Mouse (Mus musculus) CH12.LX (cell line): Measurements from ENCODE around the gene Cwh43. TPM values are rescaled to one million over a fixed set of nuclear protein-coding genes. Genes with fewer than 3 reads are reported as not detected.

Source experiments
- DNase-seq: peaks from one replicate; pipeline ENCODE4 v3.0.0-alpha.2; 2013; ENCODE audit errors: extremely low read depth
- H3K27ac ChIP-seq: 2 replicates; pipeline ENCODE4 v1.5.1; 2012; ENCODE audit warnings: low read depth, mild to moderate bottlenecking, control low read depth, moderate library complexity; ENCODE audit not compliant: insufficient read depth
- H3K27me3 ChIP-seq: replicated peaks from 2 replicates; pipeline ENCODE3; 2012; ENCODE audit warnings: inconsistent platforms
- H3K36me3 ChIP-seq, 2 experiments: replicated peaks in 1 of 2; 2 replicates each; pipeline versions ENCODE3 to v1.6.1; 2012; ENCODE audit warnings: inconsistent platforms in 1 of 2, low read length in 1 of 2, mild to moderate bottlenecking in 1 of 2, mixed read lengths in 1 of 2, moderate library complexity in 1 of 2; ENCODE audit not compliant: control insufficient read depth in 1 of 2, insufficient read depth in 1 of 2
- H3K4me1 ChIP-seq, 2 experiments: 2 replicates each; pipeline ENCODE4 v1.6.1; 2012; ENCODE audit warnings: inconsistent platforms in 1 of 2, moderate library complexity in 1 of 2; ENCODE audit not compliant: insufficient read depth in 2 of 2, control insufficient read depth in 1 of 2
- H3K4me2 ChIP-seq: 2 replicates; pipeline ENCODE4 v1.6.1; 2012; ENCODE audit warnings: low read depth, mild to moderate bottlenecking, control low read depth; ENCODE audit not compliant: poor library complexity, insufficient read depth, severe bottlenecking
- H3K4me3 ChIP-seq, 3 experiments: fragments of 150-350 bp in 1 of 3; sonication (generic) in 1 of 3; replicated peaks in 1 of 3; 2 replicates each; pipeline versions ENCODE3 to v1.5.1; 2011 to 2012; ENCODE audit warnings: low read depth in 2 of 3, low read length in 2 of 3, mild to moderate bottlenecking in 2 of 3, moderate library complexity in 2 of 3, control low read depth in 1 of 3, improper control_type of control experiment in 1 of 3, inconsistent platforms in 1 of 3, mixed read lengths in 1 of 3; ENCODE audit not compliant: poor library complexity in 1 of 3
- H3K79me2 ChIP-seq: replicated peaks from 2 replicates; pipeline ENCODE4 v1.6.1; 2012; ENCODE audit warnings: mild to moderate bottlenecking, moderate library complexity; ENCODE audit not compliant: control insufficient read depth, poor library complexity, insufficient read depth, severe bottlenecking; ENCODE audit errors: extremely low read depth
- H3K9ac ChIP-seq: 2 replicates; pipeline ENCODE4 v1.6.1; 2012; ENCODE audit warnings: low read depth, mild to moderate bottlenecking, control low read depth, moderate library complexity; ENCODE audit not compliant: insufficient read depth
- H3K9me3 ChIP-seq: replicated peaks from 2 replicates; pipeline ENCODE3; 2012; ENCODE audit warnings: low read length, inconsistent platforms, mixed read lengths
- CTCF ChIP-seq, 2 experiments: IDR thresholded peaks in 1 of 2; conservative IDR thresholded peaks in 1 of 2; 2 replicates each; pipeline ENCODE4 v1.5.1; 2011 to 2012; ENCODE audit warnings: low read depth in 2 of 2, low read length in 2 of 2, improper control_type of control experiment in 1 of 2, inconsistent platforms in 1 of 2, mild to moderate bottlenecking in 1 of 2, moderate library complexity in 1 of 2
- E2F4 ChIP-seq: IDR thresholded peaks from 2 replicates; pipeline ENCODE4 v1.6.1; 2011; ENCODE audit warnings: low read depth, low read length, improper control_type of control experiment; ENCODE audit not compliant: insufficient replicate concordance
- ELF1 ChIP-seq: IDR thresholded peaks from 2 replicates; pipeline ENCODE4 v1.6.1; 2014; ENCODE audit warnings: low read depth, mild to moderate bottlenecking, inconsistent platforms, low read length, improper control_type of control experiment
- ETS1 ChIP-seq: conservative IDR thresholded peaks from 2 replicates; pipeline ENCODE4 v1.6.1; 2012; ENCODE audit warnings: low read depth, mild to moderate bottlenecking, inconsistent platforms, low read length, improper control_type of control experiment, moderate library complexity
- GABPA ChIP-seq: IDR thresholded peaks from 2 replicates; pipeline ENCODE4 v1.6.1; 2012; ENCODE audit warnings: low read depth, low read length, improper control_type of control experiment, inconsistent platforms; ENCODE audit not compliant: insufficient replicate concordance
- IRF4 ChIP-seq: IDR thresholded peaks from 2 replicates; pipeline ENCODE4 v1.6.1; 2014; ENCODE audit warnings: low read depth, mild to moderate bottlenecking, inconsistent platforms, low read length, improper control_type of control experiment
- MAZ ChIP-seq: IDR thresholded peaks from 2 replicates; pipeline ENCODE4 v1.6.1; 2012; ENCODE audit warnings: low read depth, mild to moderate bottlenecking, inconsistent platforms, low read length, improper control_type of control experiment, moderate library complexity
- MEF2A ChIP-seq: IDR thresholded peaks from 2 replicates; pipeline ENCODE4 v1.6.1; 2014; ENCODE audit warnings: low read depth, mild to moderate bottlenecking, inconsistent platforms, low read length, improper control_type of control experiment, borderline replicate concordance
- MXI1 ChIP-seq: IDR thresholded peaks from 2 replicates; pipeline ENCODE4 v1.6.1; 2011; ENCODE audit warnings: mild to moderate bottlenecking, low read depth, low read length, improper control_type of control experiment
- MYC ChIP-seq: IDR thresholded peaks from 2 replicates; pipeline ENCODE4 v1.6.1; 2011; ENCODE audit warnings: low read depth, mild to moderate bottlenecking, improper control_type of control experiment, low read length
- NELFE ChIP-seq: IDR thresholded peaks from 2 replicates; pipeline ENCODE4 v1.6.1; 2011; ENCODE audit warnings: low read depth, low read length, improper control_type of control experiment
- NRF1 ChIP-seq: IDR thresholded peaks from 2 replicates; pipeline ENCODE4 v1.6.1; 2014; ENCODE audit warnings: low read depth, mild to moderate bottlenecking, inconsistent platforms, low read length, improper control_type of control experiment, moderate library complexity
- POLR2AphosphoS2 ChIP-seq: IDR thresholded peaks from 2 replicates; pipeline ENCODE4 v1.6.1; 2011; ENCODE audit warnings: low read depth, low read length, improper control_type of control experiment
- SIN3A ChIP-seq: IDR thresholded peaks from 2 replicates; pipeline ENCODE4 v1.6.1; 2012; ENCODE audit warnings: low read length, improper control_type of control experiment, inconsistent platforms
- SMC3 ChIP-seq: IDR thresholded peaks from 2 replicates; pipeline ENCODE4 v1.6.1; 2011; ENCODE audit warnings: low read depth, low read length, improper control_type of control experiment
- TBP ChIP-seq: conservative IDR thresholded peaks from 2 replicates; pipeline ENCODE4 v1.6.1; 2011; ENCODE audit warnings: low read depth, low read length, improper control_type of control experiment
- TCF12 ChIP-seq: IDR thresholded peaks from 2 replicates; pipeline ENCODE4 v1.6.1; 2014; ENCODE audit warnings: low read depth, mild to moderate bottlenecking, inconsistent platforms, low read length, improper control_type of control experiment
- UBTF ChIP-seq: IDR thresholded peaks from 2 replicates; pipeline ENCODE4 v1.6.1; 2012; ENCODE audit warnings: low read depth, mild to moderate bottlenecking, inconsistent platforms, low read length, improper control_type of control experiment, moderate library complexity
- USF1 ChIP-seq: IDR thresholded peaks from 2 replicates; pipeline ENCODE4 v1.6.1; 2014; ENCODE audit warnings: low read depth, mild to moderate bottlenecking, inconsistent platforms, low read length, improper control_type of control experiment
- USF2 ChIP-seq: conservative IDR thresholded peaks from 2 replicates; pipeline ENCODE4 v1.6.1; 2011; ENCODE audit warnings: low read depth, low read length, improper control_type of control experiment
- ZKSCAN1 ChIP-seq: IDR thresholded peaks from 2 replicates; pipeline ENCODE4 v1.6.1; 2012; ENCODE audit warnings: low read depth, inconsistent platforms, low read length, improper control_type of control experiment, borderline replicate concordance
- ZMIZ1 ChIP-seq: IDR thresholded peaks from 2 replicates; pipeline ENCODE4 v1.6.1; 2012; ENCODE audit warnings: low read depth, mild to moderate bottlenecking, inconsistent platforms, low read length, improper control_type of control experiment
- ZNF384 ChIP-seq: IDR thresholded peaks from 2 replicates; pipeline ENCODE4 v1.6.1; 2012; ENCODE audit warnings: low read depth, low read length, improper control_type of control experiment, inconsistent platforms
- dilution Hi-C: fragments of 300-500 bp; cut with MboI; formaldehyde crosslinking; loops from 2 replicates; pipeline ENCODE4 v1.14.3; 2020; ENCODE audit warnings: low sequenced_read_pairs; ENCODE audit not compliant: extremely low pct_unique_long_range_greater_than_20kb, extremely low pct_ligation_motif_present
- in situ Hi-C: fragments of 300-500 bp; cut with MboI; formaldehyde crosslinking; loops from 3 replicates; pipeline ENCODE4 v1.14.3; 2019; ENCODE audit warnings: low sequenced_read_pairs, low pct_ligation_motif_present, low pct_unique_long_range_greater_than_20kb, mixed read lengths
- polyA plus RNA-seq: library from polyadenylated mRNA; unstranded; fragments of >175 nt; gene quantifications from 2 replicates; pipeline ENCODE4 v1.2.1, GENCODE M21; 2012; ENCODE audit warnings: low read depth; ENCODE audit not compliant: insufficient read length
- total RNA-seq, 2 experiments: library from RNA; depleted of rRNA; stranded (reverse); fragments of 300-350 nt in 1 of 2; fragments of >200 nt in 1 of 2; gene quantifications; 2 replicates each; pipeline ENCODE4 v1.2.3; 2012 to 2014

The Cwh43 gene
- total RNA-seq (2012; rRNA removed) = not detected in 2 replicates
- total RNA-seq (2014; rRNA removed) = not detected in 2 replicates
- not detected in 2 replicates for polyA plus RNA-seq

DNA sequence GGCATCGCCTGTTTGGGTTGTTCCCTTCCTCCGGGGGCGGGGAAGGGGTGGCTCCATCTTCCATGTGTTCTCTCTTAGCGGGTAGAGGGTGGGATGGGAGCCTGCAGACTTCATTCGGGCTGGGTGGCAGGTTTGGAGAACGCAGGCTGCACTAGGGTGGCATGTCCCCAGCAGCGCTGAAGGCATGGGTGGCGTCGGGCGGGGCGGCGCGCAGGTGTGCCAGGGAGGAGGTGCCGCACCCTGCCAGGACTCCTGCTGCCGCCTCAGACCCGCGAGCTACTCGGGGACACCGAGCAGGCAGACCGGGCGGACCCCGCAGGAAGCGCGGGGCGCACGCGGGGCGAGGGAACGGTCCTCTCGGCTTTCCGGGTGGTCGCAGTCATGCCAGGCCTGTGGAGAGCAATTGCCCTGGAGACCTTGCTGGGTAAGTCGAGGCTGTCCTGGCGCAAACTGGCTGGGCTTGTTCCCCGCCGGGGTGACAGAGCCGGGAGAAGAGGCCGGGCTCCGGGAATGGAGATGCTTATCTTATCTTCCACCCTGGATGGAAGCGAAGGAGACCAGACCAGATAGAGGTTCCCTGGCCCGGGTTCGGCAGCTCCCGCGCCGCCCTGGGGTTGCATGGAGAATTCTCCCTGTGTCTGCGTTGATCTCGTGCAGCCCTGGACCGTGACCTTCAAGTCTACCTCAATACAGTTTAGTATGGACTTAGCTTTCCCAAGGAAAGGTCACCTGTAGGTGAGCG lies at the start of gene Cwh43:
Gene Cwh43 (plus strand): TSS at position 95 of the 742 bp plus-strand sequence.
- in situ Hi-C loops = no loop called here
- Histone ChIP-seq H3K9ac (no peak within 1 kb of the TSS), H3K4me2 (no peak within 1 kb of the TSS), H3K79me2 (no peaks in the 10 kb centered on the region), H3K4me1 (peaks cover 0 to 20% of the 10 kb centered on the region in 2 experiments; a peak in 3 of 4 replicates), H3K36me3 (no peaks in the 10 kb centered on the region), H3K27me3 (no peaks in the 10 kb centered on the region), H3K9me3 (no peaks in the 10 kb centered on the region), H3K27ac (no peak within 1 kb of the TSS), H3K4me3 (no peak within 1 kb of the TSS)
- dilution Hi-C loops = no loop called here
- DNase-seq = no peak
- no peak for TF ChIP-seq USF2
- no peak for TF ChIP-seq ZKSCAN1
- TF ChIP-seq SMC3 = no peak
- TF ChIP-seq ZMIZ1 = no peak
- TF ChIP-seq ELF1 = no peak
- no peak for TF ChIP-seq NELFE
- TF ChIP-seq E2F4 = no peak
- no peak for TF ChIP-seq IRF4
- TF ChIP-seq MAZ = no peak
- TF ChIP-seq POLR2AphosphoS2 = no peak
- TF ChIP-seq ZNF384 = no peak
- no peak for TF ChIP-seq GABPA
- no peak for TF ChIP-seq TBP

DNA sequence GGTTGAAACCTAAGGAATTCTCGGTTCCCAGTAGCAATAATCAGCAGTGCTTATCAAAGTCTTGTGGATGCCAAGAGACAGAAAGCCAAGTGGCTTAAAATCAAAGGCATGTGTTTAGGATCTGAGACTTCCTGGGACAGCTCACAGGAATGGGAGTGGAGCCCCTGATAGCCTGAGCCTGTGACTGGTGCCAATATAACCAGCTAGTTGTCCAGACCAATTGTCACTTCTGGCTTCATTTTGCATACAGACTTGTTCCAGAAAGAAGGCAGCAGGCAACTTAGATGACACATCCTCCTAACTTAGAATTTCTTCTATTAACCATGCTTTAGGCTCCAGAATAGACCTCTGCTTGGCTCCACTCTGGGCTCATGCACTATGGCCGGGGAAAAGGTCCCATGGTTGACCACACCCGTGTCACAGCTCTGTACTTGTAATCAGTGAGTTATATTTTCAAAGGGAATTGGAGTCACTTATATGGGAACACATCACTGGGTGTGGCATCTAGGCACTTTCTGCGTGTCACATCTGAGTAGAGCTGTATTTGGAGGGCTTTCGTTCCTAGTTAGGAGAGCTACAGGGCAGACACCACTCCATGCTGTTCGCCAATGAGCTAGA lies 46.6 kb upstream of the Cwh43 start:
- no peak for DNase-seq
- H3K27ac ChIP-seq = no peak overlapping the region
- H3K4me3 ChIP-seq = no peak overlapping the region
- H3K27me3 ChIP-seq = no peaks in the 10 kb centered on the region
- H3K9ac ChIP-seq = no peak overlapping the region
- dilution Hi-C loops = no loop called here
- TF ChIP-seq SIN3A = no peak
- no peak for TF ChIP-seq TCF12
- TF ChIP-seq USF1 = no peak
- no peak for TF ChIP-seq MAZ
- no peak for TF ChIP-seq ETS1
- TF ChIP-seq CTCF (conservative IDR thresholded peaks at IDR 0.05 in 1 of 2, IDR thresholded peaks at IDR 0.05 in 1 of 2; ENCODE audit: low read depth in 2 of 2, low read length in 2 of 2) = no peak
- no peak for TF ChIP-seq GABPA
- no peak for TF ChIP-seq E2F4
- TF ChIP-seq MEF2A = no peak
- no peak for TF ChIP-seq NELFE
- TF ChIP-seq ZMIZ1 = no peak
- no peak for TF ChIP-seq NRF1
- no peak for TF ChIP-seq ZNF384
- TF ChIP-seq MYC = no peak
- TF ChIP-seq UBTF = no peak
- TF ChIP-seq ELF1 = no peak
- TF ChIP-seq MXI1 = no peak
- no peak for TF ChIP-seq POLR2AphosphoS2
- TF ChIP-seq, all 38 proteins: peak for 0
- Histone ChIP-seq H3K4me2 (peak overlapping the region; percentile 39; the same call in 1 of the 2 replicates), H3K36me3 (no peaks in the 10 kb centered on the region), H3K79me2 (no peaks in the 10 kb centered on the region), H3K9me3 (no peaks in the 10 kb centered on the region), H3K4me1 (peaks cover 0 to 12% of the 10 kb centered on the region in 2 experiments; a peak in 2 of 4 replicates)
- in situ Hi-C loops = no loop called here
